ENCODE assay signal across 11 mouse cellular contexts in genomic region chr17:8370634-8371229, GRCm38 (mm10). TPM values are rescaled to one million over a fixed set of nuclear protein-coding genes. Genes with fewer than 3 reads are reported as not detected.
DNase-seq lines count a peak whose midpoint lies in the region; ATAC-seq and TF ChIP-seq lines count a peak whose summit lies in the region.
"Had no signal": no experiment of that assay in that cellular context is flagged by ENCODE, and none has a peak within 500 bp of the region (broad histone marks: within the 10 kb centered on the region; RNA-seq: fewer than 3 reads in every experiment).

No protein-coding gene starts in this region.

- peaks cover 16% of the 10 kb centered on the region for H3K4me1 ChIP-seq in hindbrain, embryonic 11.5 days (replicated peaks; ENCODE audit: control insufficient read depth, insufficient read depth, low read length)
- H3K4me1 ChIP-seq in midbrain, postnatal 0 days (ENCODE audit: insufficient read depth, low read length) = peaks cover 41% of the 10 kb centered on the region
- H3K4me1 ChIP-seq in thymus, adult 2 months (replicated peaks; ENCODE audit: control insufficient read depth, insufficient read depth, low read length) = peaks cover 9% of the 10 kb centered on the region

- TF ChIP-seq POLR2A in thymus, adult 2 months (IDR thresholded peaks at IDR 0.05; ENCODE audit: control insufficient read depth, extremely low read depth, insufficient read depth, low read length, poor library complexity) = no peak

- H3K9ac ChIP-seq in hindbrain, embryonic 11.5 days (ENCODE audit: low read depth, low read length) = 0 out of 2 replicates have a peak overlapping the region, but pooled peaks have one; percentile 38
- no peak overlapping the region for H3K9ac ChIP-seq in midbrain, postnatal 0 days (replicated peaks; ENCODE audit: low read length, poor library complexity, severe bottlenecking)

- no peaks in the 10 kb centered on the region for H3K36me3 ChIP-seq in hindbrain, embryonic 11.5 days (ENCODE audit: control insufficient read depth, insufficient read depth, low read length)
- no peaks in the 10 kb centered on the region for H3K36me3 ChIP-seq in midbrain, postnatal 0 days (ENCODE audit: insufficient read depth, low read length)
- no peaks in the 10 kb centered on the region for H3K36me3 ChIP-seq in thymus, adult 2 months (ENCODE audit: control insufficient read depth, insufficient read depth, low read length)

- H3K27ac ChIP-seq in hindbrain, embryonic 11.5 days (ENCODE audit: low read depth, low read length) = peak overlapping the region; percentile 93
- peak overlapping the region; percentile 93 for H3K27ac ChIP-seq in midbrain, postnatal 0 days (ENCODE audit: low read depth, low read length)
- H3K27ac ChIP-seq in thymus, adult 2 months (ENCODE audit: control insufficient read depth, insufficient read depth, low read length) = no peak overlapping the region

- peak; percentile 19 for DNase-seq in ES-CJ7 (ENCODE audit: low read depth, low spot score)
- DNase-seq in embryo, embryonic 10 days (ENCODE audit: low spot score) = peak; percentile 68
- peak; percentile 73 for DNase-seq in hindbrain, embryonic 11.5 days (ENCODE audit: low spot score)
- DNase-seq in midbrain, postnatal 0 days (ENCODE audit: low spot score) = peak; percentile 54
- no peak for DNase-seq in adrenal gland, postnatal 10 days
- DNase-seq in adrenal gland, adult 8-10 months = no peak
- DNase-seq in thymus, adult 2 months = no peak
- DNase-seq: heart, adult 11 months; thymus, adult 18-20 months had no signal

- no peak for ATAC-seq in hindbrain, embryonic 11.5 days (ENCODE audit: low FRiP score)
- no peak for ATAC-seq in midbrain, postnatal 0 days (ENCODE audit: low FRiP score)
- ATAC-seq: inflammation-experienced regulatory T-cells, adult 6 months; lung, postnatal 0 days had no signal

- WGBS in hindbrain, embryonic 11.5 days = 21% methylated on average over 13 of the region's 13 CpGs
- WGBS in midbrain, postnatal 0 days = 14% methylated on average over 13 of the region's 13 CpGs
- 86% methylated on average over 13 of the region's 13 CpGs for WGBS in thymus, adult 2 months

- no peak for TF ChIP-seq CTCF in midbrain, postnatal 0 days (IDR thresholded peaks at IDR 0.05)
- no peak for TF ChIP-seq CTCF in thymus, adult 2 months (IDR thresholded peaks at IDR 0.05; ENCODE audit: borderline replicate concordance, control insufficient read depth, extremely low read depth, insufficient read depth, low read length, poor library complexity)

- H3K4me3 ChIP-seq in hindbrain, embryonic 11.5 days (ENCODE audit: low read depth, low read length) = no peak overlapping the region
- no peak overlapping the region for H3K4me3 ChIP-seq in midbrain, postnatal 0 days (ENCODE audit: low read depth, low read length)
- H3K4me3 ChIP-seq in thymus, adult 2 months (ENCODE audit: control insufficient read depth, insufficient read depth, low read length) = no peak overlapping the region

- H3K4me2 ChIP-seq in hindbrain, embryonic 11.5 days (replicated peaks; ENCODE audit: low read depth, low read length) = no peak overlapping the region
- no peak overlapping the region for H3K4me2 ChIP-seq in midbrain, postnatal 0 days (ENCODE audit: low read depth, low read length, poor library complexity, severe bottlenecking)

- no peaks in the 10 kb centered on the region for H3K9me3 ChIP-seq in hindbrain, embryonic 11.5 days (ENCODE audit: control insufficient read depth, low read length)
- no peaks in the 10 kb centered on the region for H3K9me3 ChIP-seq in midbrain, postnatal 0 days (ENCODE audit: low read length)

- H3K27me3 ChIP-seq in hindbrain, embryonic 11.5 days (ENCODE audit: control insufficient read depth, insufficient read depth, low read length) = no peaks in the 10 kb centered on the region
- H3K27me3 ChIP-seq in midbrain, postnatal 0 days (ENCODE audit: insufficient read depth, low read length) = no peaks in the 10 kb centered on the region
- H3K27me3 ChIP-seq in thymus, adult 2 months (ENCODE audit: control insufficient read depth, insufficient read depth, low read length) = no peaks in the 10 kb centered on the region

RNA-seq across cellular contexts. Expression of gene T2, which starts 14.9 kb away (rescaled TPM):
- 0.53 and 0.59 TPM in 2 replicates for polyA plus RNA-seq in hindbrain, embryonic 11.5 days (2014; fragmentation: Nextera tagmentation; extraction: Ambion mirVana)
- 0.38 and 2.1 TPM in 2 replicates for total RNA-seq in midbrain, postnatal 0 days (2014; rRNA removed)
- 0.81 and 0.90 TPM in 2 replicates for polyA plus RNA-seq in midbrain, postnatal 0 days (2015; fragmentation: Nextera tagmentation; extraction: Ambion mirVana)
- total RNA-seq in adrenal gland, postnatal 10 days (2021) = under 1 TPM in 1 of 2 experiments, not detected in 1; 0.18 TPM
- not detected for total RNA-seq in adrenal gland, adult 8-10 months (2022)
- polyA plus RNA-seq in thymus, adult 2 months (2012; rRNA removed) = 0.09 and 0.11 TPM in 2 replicates

RNA-seq across cellular contexts. Expression of gene Prr18, which starts 33.5 kb away (rescaled TPM):
- polyA plus RNA-seq in hindbrain, embryonic 11.5 days (2014; fragmentation: Nextera tagmentation; extraction: Ambion mirVana) = 1.5 TPM in 2 replicates
- 29.8 and 31.5 TPM in 2 replicates for total RNA-seq in midbrain, postnatal 0 days (2014; rRNA removed)
- polyA plus RNA-seq in midbrain, postnatal 0 days (2015; fragmentation: Nextera tagmentation; extraction: Ambion mirVana) = 15.7 and 15.9 TPM in 2 replicates
- under 1 TPM; 0.24 to 0.45 TPM for total RNA-seq in adrenal gland, postnatal 10 days (2021)
- total RNA-seq in adrenal gland, adult 8-10 months (2022) = under 1 TPM; 0.13 to 0.55 (median 0.35) TPM
- 0.74 and 1.3 TPM in 2 replicates for polyA plus RNA-seq in thymus, adult 2 months (2012; rRNA removed)

RNA-seq across cellular contexts. Expression of gene Sft2d1, which starts 59.8 kb away (rescaled TPM):
- polyA plus RNA-seq in hindbrain, embryonic 11.5 days (2014; fragmentation: Nextera tagmentation; extraction: Ambion mirVana) = 72.5 and 79.6 TPM in 2 replicates
- 113 and 130 TPM in 2 replicates for total RNA-seq in midbrain, postnatal 0 days (2014; rRNA removed)
- polyA plus RNA-seq in midbrain, postnatal 0 days (2015; fragmentation: Nextera tagmentation; extraction: Ambion mirVana) = 221 and 235 TPM in 2 replicates
- total RNA-seq in adrenal gland, postnatal 10 days (2021) = 10 to 100 TPM; 38.4 to 45.0 TPM
- total RNA-seq in adrenal gland, adult 8-10 months (2022) = 10 to 100 TPM; 42.0 to 50.0 (median 45.0) TPM
- 107 and 117 TPM in 2 replicates for polyA plus RNA-seq in thymus, adult 2 months (2012; rRNA removed)

Comparison
In these comparisons a context has a peak if more than half of its experiments do, and no peak if none do; other contexts are left out.
1. DNase-seq: peak in ES-CJ7 (single experiment), embryo, embryonic 10 days (single experiment), hindbrain, embryonic 11.5 days (single experiment) and midbrain, postnatal 0 days (single experiment); none in adrenal gland, postnatal 10 days (single experiment), adrenal gland, adult 8-10 months (single experiment) and thymus, adult 2 months (single experiment).
2. RNA of gene Prr18, which starts 33.5 kb away (total RNA-seq): 29.8 to 31.5 TPM in midbrain, postnatal 0 days; 0.13 to 0.55 TPM in adrenal gland, adult 8-10 months and 0.24 to 0.45 TPM in adrenal gland, postnatal 10 days; every median in the first group is over 10 times any median in the second.